Mouse (Mus musculus) MEL (cell line): ENCODE measurements around the gene Stard7. TPM values are rescaled to one million over a fixed set of nuclear protein-coding genes. Genes with fewer than 3 reads are reported as not detected.

Experiments
- DNase-seq: peaks from one replicate; pipeline ENCODE4 v3.0.0; 2011; ENCODE audit warnings: low read depth, low spot score
- H3K27ac ChIP-seq: 2 replicates; pipeline ENCODE4 v1.5.1; 2012; ENCODE audit warnings: low read depth, mild to moderate bottlenecking, control low read depth, low read length, moderate library complexity; ENCODE audit not compliant: control insufficient read depth
- H3K27me3 ChIP-seq, 2 experiments: fragments of 150-350 bp in 1 of 2; sonication (generic) in 1 of 2; 2 replicates each; pipeline ENCODE4 v1.6.1; 2012; ENCODE audit warnings: low read length in 2 of 2, mild to moderate bottlenecking in 2 of 2, improper control_type of control experiment in 1 of 2, moderate library complexity in 1 of 2; ENCODE audit not compliant: insufficient read depth in 2 of 2, control insufficient read depth in 1 of 2
- H3K36me3 ChIP-seq, 2 experiments: 2 replicates each; pipeline ENCODE4 v1.6.1; 2012 to 2014; ENCODE audit warnings: low read length in 2 of 2, improper control_type of control experiment in 1 of 2, inconsistent platforms in 1 of 2, mild to moderate bottlenecking in 1 of 2; ENCODE audit not compliant: insufficient read depth in 2 of 2, control insufficient read depth in 1 of 2
- H3K4me1 ChIP-seq, 2 experiments: fragments of 150-350 bp in 1 of 2; sonication (generic) in 1 of 2; 2 replicates each; pipeline ENCODE4 v1.6.1; 2012; ENCODE audit warnings: low read length in 2 of 2, improper control_type of control experiment in 1 of 2, mild to moderate bottlenecking in 1 of 2; ENCODE audit not compliant: insufficient read depth in 2 of 2, control insufficient read depth in 1 of 2
- H3K4me3 ChIP-seq, 2 experiments: fragments of 150-350 bp in 1 of 2; sonication (generic) in 1 of 2; 2 replicates each; pipeline ENCODE4 v1.5.1; 2012; ENCODE audit warnings: low read depth in 2 of 2, low read length in 2 of 2, mild to moderate bottlenecking in 2 of 2, moderate library complexity in 2 of 2, control low read depth in 1 of 2, improper control_type of control experiment in 1 of 2; ENCODE audit not compliant: control insufficient read depth in 1 of 2, insufficient read depth in 1 of 2
- H3K79me2 ChIP-seq: 2 replicates; pipeline ENCODE4 v1.6.1; 2012; ENCODE audit warnings: mild to moderate bottlenecking, low read length, moderate library complexity; ENCODE audit not compliant: control insufficient read depth, poor library complexity, insufficient read depth
- H3K9ac ChIP-seq: 2 replicates; pipeline ENCODE4 v1.6.1; 2012; ENCODE audit warnings: low read depth, mild to moderate bottlenecking, control low read depth, low read length, moderate library complexity; ENCODE audit not compliant: control insufficient read depth, poor library complexity, severe bottlenecking
- H3K9me3 ChIP-seq: fragments of 150-350 bp; sonication (generic); replicated peaks from 2 replicates; pipeline ENCODE4 v1.6.1; 2012; ENCODE audit warnings: mild to moderate bottlenecking, low read length, improper control_type of control experiment, moderate library complexity; ENCODE audit not compliant: insufficient read depth
- CHD2 ChIP-seq: IDR thresholded peaks from 2 replicates; pipeline ENCODE4 v1.6.1; 2011; ENCODE audit warnings: low read length, improper control_type of control experiment
- CTCF ChIP-seq, 3 experiments: IDR thresholded peaks in 2 of 3; conservative IDR thresholded peaks in 1 of 3; 2 replicates each; pipeline ENCODE4 v1.5.1; 2011 to 2012; ENCODE audit warnings: low read length in 3 of 3, low read depth in 2 of 3, mild to moderate bottlenecking in 2 of 3, improper control_type of control experiment in 1 of 3, inconsistent platforms in 1 of 3, mixed read lengths in 1 of 3, moderate library complexity in 1 of 3; ENCODE audit not compliant: control insufficient read depth in 1 of 3, insufficient read depth in 1 of 3, poor library complexity in 1 of 3, severe bottlenecking in 1 of 3
- E2F4 ChIP-seq: IDR thresholded peaks from 2 replicates; pipeline ENCODE4 v1.6.1; 2011; ENCODE audit warnings: low read depth, low read length, improper control_type of control experiment, borderline replicate concordance
- ELF1 ChIP-seq: IDR thresholded peaks from 2 replicates; pipeline ENCODE4 v1.6.1; 2014; ENCODE audit warnings: low read depth, mild to moderate bottlenecking, inconsistent platforms, low read length, improper control_type of control experiment, moderate library complexity
- EP300 ChIP-seq, 2 experiments: IDR thresholded peaks; 2 replicates each; pipeline ENCODE4 v1.6.1; 2011; ENCODE audit warnings: improper control_type of control experiment in 2 of 2, low read length in 2 of 2, low read depth in 1 of 2, mild to moderate bottlenecking in 1 of 2
- ETS1 ChIP-seq: IDR thresholded peaks from 2 replicates; pipeline ENCODE4 v1.6.1; 2012; ENCODE audit warnings: low read depth, mild to moderate bottlenecking, inconsistent platforms, low read length, improper control_type of control experiment, moderate library complexity
- GATA1 ChIP-seq: IDR thresholded peaks from 2 replicates; pipeline ENCODE4 v1.6.1; 2011; ENCODE audit warnings: low read depth, low read length, improper control_type of control experiment
- HCFC1 ChIP-seq: IDR thresholded peaks from 2 replicates; pipeline ENCODE4 v1.6.1; 2012; ENCODE audit warnings: low read depth, mild to moderate bottlenecking, inconsistent platforms, low read length, improper control_type of control experiment, moderate library complexity
- KAT2A ChIP-seq: conservative IDR thresholded peaks from 2 replicates; pipeline ENCODE4 v1.6.1; 2012; ENCODE audit warnings: low read depth, low read length, improper control_type of control experiment, inconsistent platforms
- MAFK ChIP-seq: IDR thresholded peaks from 2 replicates; pipeline ENCODE4 v1.6.1; 2011; ENCODE audit warnings: low read depth, mild to moderate bottlenecking, low read length, improper control_type of control experiment, borderline replicate concordance
- MAX ChIP-seq: IDR thresholded peaks from 2 replicates; pipeline ENCODE4 v1.6.1; 2011; ENCODE audit warnings: low read length, improper control_type of control experiment
- MAZ ChIP-seq: IDR thresholded peaks from 2 replicates; pipeline ENCODE4 v1.6.1; 2012; ENCODE audit warnings: low read depth, mild to moderate bottlenecking, inconsistent platforms, low read length, improper control_type of control experiment
- MYC ChIP-seq: IDR thresholded peaks from 2 replicates; pipeline ENCODE4 v1.6.1; 2011; ENCODE audit warnings: low read depth, mild to moderate bottlenecking, low read length, improper control_type of control experiment, moderate library complexity
- NELFE ChIP-seq: IDR thresholded peaks from 2 replicates; pipeline ENCODE4 v1.6.1; 2011; ENCODE audit warnings: low read depth, low read length, improper control_type of control experiment
- NRF1 ChIP-seq: IDR thresholded peaks from 2 replicates; pipeline ENCODE4 v1.6.1; 2014; ENCODE audit warnings: low read depth, mild to moderate bottlenecking, inconsistent platforms, low read length, improper control_type of control experiment, moderate library complexity; ENCODE audit not compliant: poor library complexity, insufficient read depth, severe bottlenecking
- POLR2A ChIP-seq, 2 experiments: IDR thresholded peaks; 2 replicates each; pipeline ENCODE4 v1.6.1; 2011 to 2012; ENCODE audit warnings: low read length in 2 of 2, mild to moderate bottlenecking in 2 of 2, control low read depth in 1 of 2, improper control_type of control experiment in 1 of 2, low read depth in 1 of 2, moderate library complexity in 1 of 2; ENCODE audit not compliant: control insufficient read depth in 1 of 2, insufficient read depth in 1 of 2, poor library complexity in 1 of 2
- POLR2AphosphoS2 ChIP-seq: IDR thresholded peaks from 2 replicates; pipeline ENCODE4 v1.6.1; 2011; ENCODE audit warnings: low read length, improper control_type of control experiment
- RAD21 ChIP-seq: IDR thresholded peaks from 2 replicates; pipeline ENCODE4 v1.6.1; 2011; ENCODE audit warnings: mild to moderate bottlenecking, low read depth, low read length, improper control_type of control experiment
- RCOR1 ChIP-seq: IDR thresholded peaks from 2 replicates; pipeline ENCODE4 v1.6.1; 2012; ENCODE audit warnings: low read depth, mild to moderate bottlenecking, inconsistent platforms, low read length, improper control_type of control experiment
- SMC3 ChIP-seq: IDR thresholded peaks from 2 replicates; pipeline ENCODE4 v1.6.1; 2011; ENCODE audit warnings: low read depth, low read length, improper control_type of control experiment
- TBP ChIP-seq: IDR thresholded peaks from 2 replicates; pipeline ENCODE4 v1.8.0; 2011; ENCODE audit warnings: low read depth, low read length, improper control_type of control experiment
- TCF12 ChIP-seq: IDR thresholded peaks from 2 replicates; pipeline ENCODE4 v1.6.1; 2014; ENCODE audit warnings: low read depth, mild to moderate bottlenecking, inconsistent platforms, low read length, improper control_type of control experiment, moderate library complexity
- UBTF ChIP-seq: IDR thresholded peaks from 2 replicates; pipeline ENCODE4 v1.6.1; 2012; ENCODE audit warnings: low read depth, mild to moderate bottlenecking, inconsistent platforms, low read length, improper control_type of control experiment, moderate library complexity, borderline replicate concordance; ENCODE audit not compliant: insufficient read depth
- ZC3H11A ChIP-seq: IDR thresholded peaks from 2 replicates; pipeline ENCODE4 v1.6.1; 2012; ENCODE audit warnings: low read depth, mild to moderate bottlenecking, inconsistent platforms, low read length, improper control_type of control experiment
- ZMIZ1 ChIP-seq: IDR thresholded peaks from 2 replicates; pipeline ENCODE4 v1.6.1; 2012; ENCODE audit warnings: low read depth, mild to moderate bottlenecking, inconsistent platforms, low read length, improper control_type of control experiment, moderate library complexity
- ZNF384 ChIP-seq: IDR thresholded peaks from 2 replicates; pipeline ENCODE4 v1.6.1; 2012; ENCODE audit warnings: low read depth, mild to moderate bottlenecking, inconsistent platforms, low read length, improper control_type of control experiment
- polyA plus RNA-seq, 2 experiments: library from polyadenylated mRNA; stranded (reverse) in 1 of 2; unstranded in 1 of 2; fragments of >175 nt in 1 of 2; fragments of >200 nt in 1 of 2; gene quantifications; 2 replicates each; pipeline versions ENCODE4 v1.2.1 to v1.2.4; 2012; ENCODE audit warnings: low replicate concordance in 2 of 2, low read depth in 1 of 2; ENCODE audit not compliant: insufficient read length in 2 of 2, insufficient read depth in 1 of 2, missing spikeins in 1 of 2
- total RNA-seq: library from RNA; depleted of rRNA; stranded (reverse); fragments of 300-350 nt; gene quantifications from 2 replicates; pipeline ENCODE4 v1.2.3, GENCODE M21; 2012

Gene Stard7
- total and polyA plus RNA-seq, 3 experiments = 87.7 to 134 (median 87.9) TPM

DNA sequence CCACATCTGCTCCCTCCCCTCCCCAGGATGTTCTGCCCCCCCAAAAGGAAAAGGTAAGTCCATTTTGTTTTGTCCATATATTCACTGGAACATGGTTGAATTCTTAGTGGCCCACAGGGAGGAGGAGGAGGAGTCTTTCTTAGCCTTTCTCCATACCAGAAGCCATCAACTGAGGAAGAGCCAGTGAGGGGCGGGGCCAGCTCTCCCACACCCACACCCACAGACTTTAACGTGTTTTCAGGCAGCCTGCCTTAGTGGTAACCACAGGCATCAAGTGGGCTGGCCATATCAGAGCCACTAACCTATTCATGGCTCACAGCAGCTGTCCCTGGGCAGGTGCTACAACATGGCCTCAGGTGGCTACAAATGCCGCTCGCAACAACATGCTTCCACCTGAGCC is 68.8 kb downstream of the Stard7 start:
- peaks cover 12% of the 10 kb centered on the region for H3K79me2 ChIP-seq
- H3K27ac ChIP-seq = no peak overlapping the region
- peaks cover 0 to 20% of the 10 kb centered on the region in 2 experiments; a peak in 3 of 4 replicates for H3K4me1 ChIP-seq
- DNase-seq = peak; percentile 42
- TF ChIP-seq POLR2A (IDR thresholded peaks at IDR 0.05; ENCODE audit: control insufficient read depth in 1 of 2, insufficient read depth in 1 of 2, low read depth in 1 of 2, low read length in 2 of 2, poor library complexity in 1 of 2) (no peak), UBTF (no peak), MAX (no peak), E2F4 (no peak), GATA1 (no peak)
- no peak overlapping the region for H3K4me3 ChIP-seq
- H3K9ac ChIP-seq = no peak overlapping the region
- H3K27me3 ChIP-seq = no peaks in the 10 kb centered on the region; a peak in 1 of 4 replicates
- peaks cover 0 to 12% of the 10 kb centered on the region in 2 experiments; a peak in 2 of 4 replicates for H3K36me3 ChIP-seq
- no peaks in the 10 kb centered on the region for H3K9me3 ChIP-seq

DNA sequence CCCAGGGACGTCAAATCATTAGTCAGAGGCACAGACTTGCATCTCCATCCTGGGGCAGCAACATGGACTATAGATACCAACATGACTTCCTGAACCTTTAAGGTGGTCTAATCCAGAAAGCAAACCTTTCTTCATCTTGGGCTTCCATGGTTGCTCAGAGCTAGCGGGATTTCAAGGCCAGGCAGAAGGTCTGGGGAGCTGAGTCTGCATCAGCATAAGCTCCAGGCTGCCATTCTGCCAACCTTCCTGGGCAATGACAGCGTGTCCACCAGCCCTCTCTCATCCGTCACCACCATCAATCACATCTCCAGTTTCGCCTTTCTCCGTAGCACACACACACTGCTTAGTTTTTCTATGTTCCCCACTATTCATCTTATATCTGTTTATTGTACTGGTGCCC is 69.2 kb downstream of the Stard7 start:
- H3K36me3 ChIP-seq = peaks cover 0 to 12% of the 10 kb centered on the region in 2 experiments; a peak in 2 of 4 replicates
- no peak overlapping the region for H3K9ac ChIP-seq
- no peaks in the 10 kb centered on the region; a peak in 1 of 4 replicates for H3K27me3 ChIP-seq
- H3K4me1 ChIP-seq = peaks cover 0 to 18% of the 10 kb centered on the region in 2 experiments; a peak in 3 of 4 replicates
- no peak for DNase-seq
- no peak overlapping the region for H3K4me3 ChIP-seq
- H3K9me3 ChIP-seq = no peaks in the 10 kb centered on the region
- H3K79me2 ChIP-seq = peaks cover 12% of the 10 kb centered on the region
- no peak overlapping the region for H3K27ac ChIP-seq
- TF ChIP-seq TBP (no peak), HCFC1 (no peak), NRF1 (no peak), E2F4 (no peak), NELFE (no peak), CTCF (IDR thresholded peaks at IDR 0.05 in 2 of 3, conservative IDR thresholded peaks at IDR 0.05 in 1 of 3; ENCODE audit: control insufficient read depth in 1 of 3, insufficient read depth in 1 of 3, low read depth in 2 of 3, low read length in 3 of 3, poor library complexity in 1 of 3, severe bottlenecking in 1 of 3) (no peak), RCOR1 (no peak), POLR2A (IDR thresholded peaks at IDR 0.05; ENCODE audit: control insufficient read depth in 1 of 2, insufficient read depth in 1 of 2, low read depth in 1 of 2, low read length in 2 of 2, poor library complexity in 1 of 2) (no peak), KAT2A (no peak)

DNA sequence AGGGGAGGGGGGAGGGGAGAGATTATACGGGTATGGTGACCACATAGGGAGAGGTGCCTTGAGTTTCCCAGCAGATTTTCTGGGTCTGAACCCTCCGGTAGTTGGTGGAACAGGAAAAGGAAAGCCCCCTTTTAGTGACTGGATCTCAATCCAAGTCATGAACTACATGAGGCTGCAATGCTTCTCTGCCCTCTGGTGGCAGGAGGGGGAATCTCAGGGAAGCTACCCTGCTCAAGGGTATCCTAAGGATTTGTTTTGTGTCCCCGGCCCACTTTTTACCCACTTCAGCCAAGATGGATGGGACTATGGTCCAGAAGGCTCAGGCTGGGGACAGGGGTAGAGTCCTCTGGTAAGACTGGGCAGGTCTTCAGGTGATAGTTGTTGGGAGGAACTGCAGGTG is 71.1 kb downstream of the Stard7 start:
- peaks cover 0 to 11% of the 10 kb centered on the region in 2 experiments; a peak in 2 of 4 replicates for H3K4me1 ChIP-seq
- TF ChIP-seq E2F4 = no peak
- no peak for TF ChIP-seq NELFE
- no peak for TF ChIP-seq MAX
- no peak for TF ChIP-seq TCF12
- no peak for TF ChIP-seq MAFK
- TF ChIP-seq ZMIZ1 = no peak
- no peak for TF ChIP-seq EP300 (IDR thresholded peaks at IDR 0.05; ENCODE audit: low read depth in 1 of 2, low read length in 2 of 2)
- no peak for TF ChIP-seq POLR2AphosphoS2
- peak; percentile 86 for TF ChIP-seq ZC3H11A
- no peak for TF ChIP-seq ELF1
- no peak for TF ChIP-seq ZNF384
- TF ChIP-seq POLR2A (IDR thresholded peaks at IDR 0.05; ENCODE audit: control insufficient read depth in 1 of 2, insufficient read depth in 1 of 2, low read depth in 1 of 2, low read length in 2 of 2, poor library complexity in 1 of 2) = no peak
- TF ChIP-seq ETS1 = no peak
- TF ChIP-seq MAZ = no peak
- no peak for TF ChIP-seq HCFC1
- no peak for TF ChIP-seq KAT2A
- no peak for TF ChIP-seq MYC
- TF ChIP-seq CHD2 = no peak
- TF ChIP-seq SMC3 = peak; percentile 92
- peak; percentile 87 for TF ChIP-seq RAD21

More for the DNA sequence above, 71.1 kb downstream of the Stard7 start:
- H3K36me3 ChIP-seq = peaks cover 0 to 5% of the 10 kb centered on the region in 2 experiments; a peak in 2 of 4 replicates
- no peak overlapping the region for H3K4me3 ChIP-seq
- H3K27ac ChIP-seq = no peak overlapping the region
- peaks cover 0 to 4% of the 10 kb centered on the region in 2 experiments; a peak in 2 of 4 replicates for H3K27me3 ChIP-seq
- H3K79me2 ChIP-seq = peaks cover 9% of the 10 kb centered on the region
- DNase-seq = peak; percentile 70
- no peaks in the 10 kb centered on the region for H3K9me3 ChIP-seq
- no peak overlapping the region for H3K9ac ChIP-seq
